Mouse (Mus musculus): ENCODE data around the gene Siva1. TPM values are rescaled to one million over a fixed set of nuclear protein-coding genes. Genes with fewer than 3 reads are reported as not detected.

Siva1 gene
- total RNA-seq (2014; fragmentation: Nextera tagmentation) (113 and 231 TPM in 2 replicates), total RNA-seq (2017) (339 TPM in 2 replicates)

DNA sequence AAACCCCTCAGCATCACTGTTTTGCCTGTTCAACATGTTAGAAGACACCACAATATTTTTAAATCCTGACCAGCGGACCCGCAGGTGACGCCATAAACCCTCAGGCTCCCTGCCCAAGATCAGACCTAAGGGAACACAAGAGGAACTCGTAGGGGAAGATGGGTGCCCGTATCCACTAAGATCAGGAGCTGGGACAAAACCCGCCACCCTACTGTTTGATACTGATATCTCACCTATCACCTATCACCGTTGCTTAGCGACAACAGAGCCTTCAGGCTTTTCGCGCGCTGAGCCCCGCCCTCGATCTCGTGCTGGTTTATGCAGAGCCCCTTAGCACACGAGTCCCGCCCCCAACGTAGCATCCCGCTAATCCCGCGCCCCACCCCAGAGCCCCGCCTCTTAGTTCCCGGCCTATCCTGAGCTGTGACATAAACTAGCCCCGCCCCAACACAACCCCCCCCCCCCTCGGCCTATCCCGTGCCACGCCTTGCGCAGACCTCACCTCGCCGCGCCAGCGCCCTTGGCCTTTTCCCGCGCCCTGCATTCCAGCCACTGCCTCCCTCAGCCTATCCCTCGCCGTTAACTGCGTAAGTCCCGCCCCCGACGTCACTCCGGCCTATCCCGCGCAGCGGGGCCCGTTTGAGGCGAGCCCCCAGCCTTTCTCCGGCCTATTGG, at the start of gene Siva1:
TSS of gene Siva1 (plus strand) at position 500 of the 675 bp plus-strand sequence.
- ATAC-seq (replicated peaks; ENCODE audit: poor library complexity, severe bottlenecking) = peak; percentile 77

DNA sequence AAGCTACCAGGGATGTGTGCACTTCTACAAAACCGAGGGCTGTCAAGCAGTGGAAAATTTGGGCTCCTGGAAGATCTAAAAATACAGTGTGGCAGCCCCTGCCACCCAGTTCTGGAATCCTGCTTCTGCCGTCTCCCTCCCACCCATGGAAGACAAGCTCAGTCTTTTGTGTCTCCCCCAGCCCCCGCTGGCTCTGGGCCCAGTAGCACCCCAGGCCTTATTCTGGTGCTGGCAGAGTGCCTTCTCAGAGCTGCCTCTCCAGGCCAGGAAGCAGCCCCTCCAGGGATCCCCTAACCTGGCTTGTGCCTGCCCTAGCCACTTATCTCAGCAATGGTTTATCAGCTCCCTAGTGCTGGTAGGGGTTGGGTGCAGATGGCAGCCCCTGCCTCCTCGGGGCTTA, 49.5 kb upstream of the Siva1 start:
- ATAC-seq (replicated peaks; ENCODE audit: poor library complexity, severe bottlenecking) = no peak

GRCm38 (mm10) chr12:112595626-112596025, 48.9 kb upstream of the Siva1 start:
- ATAC-seq (replicated peaks; ENCODE audit: poor library complexity, severe bottlenecking) = no peak

GRCm38 (mm10) chr12:112596454-112596853, 48.0 kb upstream of the Siva1 start:
- ATAC-seq (replicated peaks; ENCODE audit: poor library complexity, severe bottlenecking) = no peak

DNA sequence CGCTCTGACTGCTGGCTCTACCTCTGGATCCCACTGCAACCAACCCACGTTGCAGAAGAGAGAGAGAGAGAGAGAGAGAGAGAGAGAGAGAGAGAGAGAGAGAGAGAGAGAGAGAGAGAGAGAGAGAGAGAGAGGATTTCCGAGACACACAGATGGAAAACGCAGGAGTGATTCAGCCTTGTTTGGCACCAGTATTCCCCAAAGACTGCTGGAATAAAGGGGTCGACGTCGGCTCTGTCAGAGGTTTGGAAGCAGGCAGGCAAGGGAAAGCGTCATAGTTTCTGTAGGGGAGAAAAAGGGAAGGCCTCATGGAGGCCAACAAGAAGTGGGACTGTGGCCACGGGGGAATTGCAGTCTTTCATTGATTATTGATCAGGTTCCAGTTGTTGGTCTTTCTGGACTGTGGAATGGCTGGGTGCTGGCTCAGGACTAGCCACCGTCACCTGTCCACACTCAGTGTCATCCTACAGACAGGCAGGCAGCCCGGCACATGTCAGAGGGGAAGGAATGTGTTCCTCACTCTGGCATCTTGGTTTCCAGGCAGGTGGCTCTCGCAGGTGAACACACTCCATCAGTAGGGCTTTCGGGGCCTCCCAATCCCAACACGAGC, 47.5 kb upstream of the Siva1 start:
- no peak for ATAC-seq (replicated peaks; ENCODE audit: poor library complexity, severe bottlenecking)

GRCm38 (mm10) chr12:112597618-112598017, 46.9 kb upstream of the Siva1 start:
- ATAC-seq (replicated peaks; ENCODE audit: poor library complexity, severe bottlenecking) = no peak

GRCm38 (mm10) chr12:112599198-112599597, 45.3 kb upstream of the Siva1 start:
- ATAC-seq (replicated peaks; ENCODE audit: poor library complexity, severe bottlenecking) = peak; percentile 47

GRCm38 (mm10) chr12:112599942-112600611, 44.4 kb upstream of the Siva1 start:
- no peak for ATAC-seq (replicated peaks; ENCODE audit: poor library complexity, severe bottlenecking)

GRCm38 (mm10) chr12:112604022-112604421, 40.5 kb upstream of the Siva1 start:
- no peak for ATAC-seq (replicated peaks; ENCODE audit: poor library complexity, severe bottlenecking)

DNA sequence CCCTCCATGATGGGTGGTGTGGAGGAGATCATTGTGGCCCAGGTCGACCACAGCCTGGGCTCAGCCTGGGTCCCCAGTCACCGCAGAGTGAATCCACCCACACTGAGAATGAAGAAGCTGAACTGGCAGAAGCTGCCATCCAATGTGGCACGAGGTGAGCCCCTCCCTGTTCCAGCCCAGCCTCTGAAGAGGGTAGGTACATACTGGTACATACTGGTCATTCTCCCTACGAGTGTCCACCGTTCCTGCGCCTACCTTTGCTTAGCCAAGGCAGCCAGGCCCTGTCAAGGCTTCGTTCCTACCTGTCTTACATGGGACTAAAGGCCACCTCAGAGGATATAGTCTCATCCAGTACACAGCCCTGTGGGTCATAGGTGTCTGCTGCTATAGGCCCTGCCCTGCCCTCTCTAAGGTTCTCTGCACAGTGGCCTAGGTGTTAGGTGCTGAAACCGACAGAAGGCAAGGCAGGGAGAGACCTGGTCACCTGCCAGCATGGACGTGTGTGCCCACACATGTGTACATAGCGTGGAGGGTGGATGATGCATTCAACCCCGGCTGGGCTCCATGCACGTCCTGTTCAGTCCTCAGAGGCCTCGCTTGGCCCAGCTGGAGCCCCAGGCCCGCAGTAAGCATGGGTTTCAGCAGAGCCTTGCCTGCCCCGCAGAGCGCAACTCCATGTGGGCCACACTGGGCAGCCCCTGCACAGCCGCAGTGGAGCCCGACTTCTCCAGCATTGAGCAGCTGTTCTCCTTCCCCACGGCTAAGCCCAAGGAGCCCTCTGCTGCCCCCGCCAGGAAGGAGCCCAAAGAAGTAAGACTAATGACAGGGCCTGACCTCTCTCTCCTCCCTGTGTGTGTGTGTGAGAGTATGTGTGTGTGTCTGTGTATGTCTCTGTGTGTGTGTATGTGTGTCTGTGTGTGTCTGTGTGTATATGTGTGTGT, 39.5 kb upstream of the Siva1 start:
- ATAC-seq (replicated peaks; ENCODE audit: poor library complexity, severe bottlenecking) = peak; percentile 75

- peak; percentile 85 for ATAC-seq (replicated peaks; ENCODE audit: poor library complexity, severe bottlenecking)
Measured at GRCm38 (mm10) chr12:112605766-112606165, 38.7 kb upstream of the Siva1 start.

- no peak for ATAC-seq (replicated peaks; ENCODE audit: poor library complexity, severe bottlenecking)
Measured at GRCm38 (mm10) chr12:112606998-112607397, 37.5 kb upstream of the Siva1 start.

GRCm38 (mm10) chr12:112609031-112609430, 35.4 kb upstream of the Siva1 start:
- no peak for ATAC-seq (replicated peaks; ENCODE audit: poor library complexity, severe bottlenecking)

- no peak for ATAC-seq (replicated peaks; ENCODE audit: poor library complexity, severe bottlenecking)
Measured at GRCm38 (mm10) chr12:112616668-112617067, 27.8 kb upstream of the Siva1 start.

DNA sequence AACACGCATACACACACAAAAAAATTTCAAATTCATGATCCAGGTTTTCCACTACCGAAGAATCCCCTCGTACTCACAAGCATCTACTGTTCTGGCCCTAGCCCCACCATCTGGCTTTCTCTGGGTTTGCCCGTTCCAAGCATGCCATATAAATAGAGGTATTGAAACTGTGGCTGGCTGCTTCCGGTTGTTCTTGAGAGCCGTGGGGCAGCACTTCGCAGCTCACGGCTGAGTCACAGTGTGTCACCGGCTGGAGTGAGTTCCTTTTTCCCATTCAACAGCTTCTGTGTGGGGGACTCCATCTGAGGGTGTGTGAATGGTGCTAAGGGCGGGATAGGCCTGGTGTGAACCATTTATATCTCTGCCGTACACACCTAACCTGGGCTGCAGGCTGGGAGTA, 27.3 kb upstream of the Siva1 start:
- ATAC-seq (replicated peaks; ENCODE audit: poor library complexity, severe bottlenecking) = peak; percentile 47

- ATAC-seq (replicated peaks; ENCODE audit: poor library complexity, severe bottlenecking) = peak; percentile 36
Measured at GRCm38 (mm10) chr12:112617898-112618380, 26.5 kb upstream of the Siva1 start.

DNA sequence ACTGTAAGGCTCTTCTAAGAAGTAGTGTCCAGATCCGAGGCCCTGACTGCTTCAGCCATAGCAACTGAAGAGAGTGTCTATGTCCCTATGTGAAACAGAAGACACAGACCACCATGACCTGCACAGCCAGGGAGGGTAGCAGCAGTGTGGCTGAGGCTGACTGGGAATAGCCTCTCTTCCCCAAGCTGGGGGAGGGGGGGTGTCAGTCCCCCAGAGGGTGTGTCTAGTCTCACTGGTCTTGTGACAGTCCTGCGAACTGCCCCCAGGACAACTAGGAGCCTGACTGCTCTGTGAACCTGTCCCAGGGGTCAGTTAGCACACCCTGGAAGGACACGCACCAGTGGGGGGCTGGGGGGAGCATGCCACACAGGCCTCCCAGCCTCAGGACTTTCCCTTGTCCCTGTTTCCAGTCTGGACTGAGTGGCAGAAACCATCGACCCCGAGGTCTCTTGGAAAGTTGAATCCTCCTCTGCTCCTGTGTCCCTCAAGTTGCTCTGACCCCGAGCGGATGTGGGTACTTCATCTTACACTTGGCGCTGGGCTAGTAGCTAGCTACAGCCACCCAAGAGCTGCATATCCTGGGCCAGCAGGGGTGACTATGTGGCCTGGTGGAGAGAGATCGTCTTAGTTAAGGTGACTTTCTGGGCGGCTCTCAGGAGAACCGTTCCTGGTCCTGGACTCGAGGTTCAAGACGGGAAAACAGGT, 25.3 kb upstream of the Siva1 start:
- ATAC-seq (replicated peaks; ENCODE audit: poor library complexity, severe bottlenecking) = peak; percentile 10

GRCm38 (mm10) chr12:112619686-112620353, 24.7 kb upstream of the Siva1 start, which contains the start of gene Adssl1:
TSS of gene Adssl1 (plus strand) at chr12:112620045.
- peak; percentile 59 for ATAC-seq (replicated peaks; ENCODE audit: poor library complexity, severe bottlenecking)

Measured in granulocyte monocyte progenitor cell, adult 5-6 weeks (primary cell).